Mouse (Mus musculus): ENCODE measurements at regions not wholly inside any gene's neighbourhood (a gene's known extent, or its start where the extent isn't known, plus 50 kb on each side); places are given as distances from the start of the nearest gene placed in this dataset.

GRCm38 (mm10) chr12:77085244-77085643, 123.2 kb upstream of the Max start:
- no peak overlapping the region for H3K9ac ChIP-seq (replicated peaks)
- H3K27ac ChIP-seq (replicated peaks) = no peak overlapping the region
- H3K27me3 ChIP-seq (replicated peaks) = no peaks in the 10 kb centered on the region
- no peak for ATAC-seq (ENCODE audit: low FRiP score)
- no peak overlapping the region for H3K4me2 ChIP-seq
- no peaks in the 10 kb centered on the region for H3K4me1 ChIP-seq
- no peak overlapping the region for H3K4me3 ChIP-seq (replicated peaks)
- WGBS = 91% methylated on average over 7 of the region's 7 CpGs
- no peaks in the 10 kb centered on the region for H3K36me3 ChIP-seq
- no peaks in the 10 kb centered on the region for H3K9me3 ChIP-seq (replicated peaks)

- WGBS = 91% methylated on average over 5 of the region's 5 CpGs
- no peak overlapping the region for H3K4me3 ChIP-seq (replicated peaks)
These were observed 122.7 kb upstream of the Max start for GRCm38 (mm10) chr12:77084744-77085143.

GRCm38 (mm10) chr12:77084343-77084742, 122.3 kb upstream of the Max start:
- no peak for ATAC-seq (ENCODE audit: low FRiP score)
- Histone ChIP-seq H3K9ac (replicated peaks) (no peak overlapping the region), H3K4me3 (replicated peaks) (no peak overlapping the region), H3K9me3 (replicated peaks) (no peaks in the 10 kb centered on the region), H3K27me3 (replicated peaks) (no peaks in the 10 kb centered on the region), H3K36me3 (no peaks in the 10 kb centered on the region), H3K27ac (replicated peaks) (no peak overlapping the region), H3K4me1 (no peaks in the 10 kb centered on the region), H3K4me2 (no peak overlapping the region)
- 64% methylated on average over 1 of the region's 1 CpGs for WGBS

More at GRCm38 (mm10) chr12:77084744-77085143, 122.7 kb upstream of the Max start:
- Histone ChIP-seq H3K4me1 (no peaks in the 10 kb centered on the region), H3K9me3 (replicated peaks) (no peaks in the 10 kb centered on the region), H3K27ac (replicated peaks) (no peak overlapping the region), H3K4me2 (no peak overlapping the region), H3K36me3 (no peaks in the 10 kb centered on the region), H3K27me3 (replicated peaks) (no peaks in the 10 kb centered on the region), H3K9ac (replicated peaks) (no peak overlapping the region)
- ATAC-seq (ENCODE audit: low FRiP score) = no peak

GRCm38 (mm10) chr12:77083760-77084159, 121.8 kb upstream of the Max start:
- Histone ChIP-seq H3K36me3 (no peaks in the 10 kb centered on the region), H3K27me3 (replicated peaks) (no peaks in the 10 kb centered on the region), H3K4me2 (no peak overlapping the region), H3K9me3 (replicated peaks) (no peaks in the 10 kb centered on the region), H3K27ac (replicated peaks) (no peak overlapping the region), H3K4me1 (no peaks in the 10 kb centered on the region), H3K9ac (replicated peaks) (no peak overlapping the region), H3K4me3 (replicated peaks) (no peak overlapping the region)
- 85% methylated on average over 6 of the region's 6 CpGs for WGBS
- ATAC-seq (ENCODE audit: low FRiP score) = no peak

- Histone ChIP-seq H3K9ac (replicated peaks) (no peak overlapping the region), H3K4me1 (no peaks in the 10 kb centered on the region), H3K4me3 (replicated peaks) (no peak overlapping the region), H3K36me3 (no peaks in the 10 kb centered on the region), H3K9me3 (replicated peaks) (no peaks in the 10 kb centered on the region), H3K27me3 (replicated peaks) (no peaks in the 10 kb centered on the region), H3K4me2 (no peak overlapping the region), H3K27ac (replicated peaks) (no peak overlapping the region)
- 100% methylated on average over 2 of the region's 2 CpGs for WGBS
- ATAC-seq (ENCODE audit: low FRiP score) = no peak
These were observed 119.8 kb upstream of the Max start for GRCm38 (mm10) chr12:77081774-77082173.

GRCm38 (mm10) chr12:77079481-77079880, 117.5 kb upstream of the Max start:
- Histone ChIP-seq H3K27me3 (replicated peaks) (no peaks in the 10 kb centered on the region), H3K9ac (replicated peaks) (no peak overlapping the region), H3K36me3 (no peaks in the 10 kb centered on the region), H3K4me3 (replicated peaks) (no peak overlapping the region), H3K27ac (replicated peaks) (no peak overlapping the region), H3K4me2 (no peak overlapping the region), H3K4me1 (no peaks in the 10 kb centered on the region), H3K9me3 (replicated peaks) (no peaks in the 10 kb centered on the region)
- no peak for ATAC-seq (ENCODE audit: low FRiP score)
- 91% methylated on average over 3 of the region's 3 CpGs for WGBS

- Histone ChIP-seq H3K36me3 (no peaks in the 10 kb centered on the region), H3K4me3 (replicated peaks) (no peak overlapping the region), H3K9me3 (replicated peaks) (no peaks in the 10 kb centered on the region), H3K4me1 (no peaks in the 10 kb centered on the region), H3K9ac (replicated peaks) (no peak overlapping the region), H3K27me3 (replicated peaks) (no peaks in the 10 kb centered on the region), H3K4me2 (no peak overlapping the region), H3K27ac (replicated peaks) (no peak overlapping the region)
- ATAC-seq (ENCODE audit: low FRiP score) = no peak
- 91% methylated on average over 5 of the region's 5 CpGs for WGBS
These were observed 114.7 kb upstream of the Max start for GRCm38 (mm10) chr12:77076678-77077077.

- 86% methylated on average over 2 of the region's 2 CpGs for WGBS
- no peak overlapping the region for H3K27ac ChIP-seq (replicated peaks)
- H3K36me3 ChIP-seq = no peaks in the 10 kb centered on the region
- no peaks in the 10 kb centered on the region for H3K27me3 ChIP-seq (replicated peaks)
- H3K4me1 ChIP-seq = no peaks in the 10 kb centered on the region
- H3K4me3 ChIP-seq (replicated peaks) = no peak overlapping the region
- no peak overlapping the region for H3K9ac ChIP-seq (replicated peaks)
- no peak overlapping the region for H3K4me2 ChIP-seq
- no peaks in the 10 kb centered on the region for H3K9me3 ChIP-seq (replicated peaks)
- ATAC-seq (ENCODE audit: low FRiP score) = no peak
These were observed 112.6 kb upstream of the Max start for GRCm38 (mm10) chr12:77074602-77075001.

- H3K4me2 ChIP-seq = no peak overlapping the region
- H3K27ac ChIP-seq (replicated peaks) = no peak overlapping the region
- H3K27me3 ChIP-seq (replicated peaks) = no peaks in the 10 kb centered on the region
- no peaks in the 10 kb centered on the region for H3K36me3 ChIP-seq
- H3K4me1 ChIP-seq = no peaks in the 10 kb centered on the region
- H3K9ac ChIP-seq (replicated peaks) = no peak overlapping the region
- H3K4me3 ChIP-seq (replicated peaks) = no peak overlapping the region
- ATAC-seq (ENCODE audit: low FRiP score) = no peak
- no peaks in the 10 kb centered on the region for H3K9me3 ChIP-seq (replicated peaks)
- WGBS = 68% methylated on average over 1 of the region's 1 CpGs
These were observed 109.7 kb upstream of the Max start for GRCm38 (mm10) chr12:77071700-77072099.

GRCm38 (mm10) chr12:77067938-77068337, 105.9 kb upstream of the Max start:
- Histone ChIP-seq H3K36me3 (no peaks in the 10 kb centered on the region), H3K4me2 (no peak overlapping the region), H3K27me3 (replicated peaks) (no peaks in the 10 kb centered on the region), H3K4me1 (no peaks in the 10 kb centered on the region), H3K4me3 (replicated peaks) (no peak overlapping the region), H3K9ac (replicated peaks) (no peak overlapping the region), H3K9me3 (replicated peaks) (no peaks in the 10 kb centered on the region), H3K27ac (replicated peaks) (no peak overlapping the region)
- ATAC-seq (ENCODE audit: low FRiP score) = no peak
- WGBS = 95% methylated on average over 5 of the region's 5 CpGs

- Histone ChIP-seq H3K4me2 (no peak overlapping the region), H3K4me1 (no peaks in the 10 kb centered on the region), H3K36me3 (no peaks in the 10 kb centered on the region), H3K9ac (replicated peaks) (no peak overlapping the region), H3K27ac (replicated peaks) (no peak overlapping the region), H3K4me3 (replicated peaks) (no peak overlapping the region), H3K27me3 (replicated peaks) (no peaks in the 10 kb centered on the region), H3K9me3 (replicated peaks) (no peaks in the 10 kb centered on the region)
- WGBS = 72% methylated on average over 5 of the region's 5 CpGs
- no peak for ATAC-seq (ENCODE audit: low FRiP score)
These were observed 105.1 kb upstream of the Max start for GRCm38 (mm10) chr12:77067115-77067514.

- 55% methylated on average over 6 of the region's 6 CpGs for WGBS
- no peak for ATAC-seq (ENCODE audit: low FRiP score)
These were observed 103.9 kb upstream of the Max start for GRCm38 (mm10) chr12:77065645-77066512.

More at GRCm38 (mm10) chr12:77065645-77066512, 103.9 kb upstream of the Max start:
- no peaks in the 10 kb centered on the region for H3K9me3 ChIP-seq (replicated peaks)
- no peaks in the 10 kb centered on the region for H3K27me3 ChIP-seq (replicated peaks)
- H3K4me2 ChIP-seq = no peak overlapping the region
- H3K27ac ChIP-seq (replicated peaks) = no peak overlapping the region
- no peak overlapping the region for H3K9ac ChIP-seq (replicated peaks)
- H3K36me3 ChIP-seq = no peaks in the 10 kb centered on the region
- no peak overlapping the region for H3K4me3 ChIP-seq (replicated peaks)
- no peaks in the 10 kb centered on the region for H3K4me1 ChIP-seq

All from neural tube, embryonic 15.5 days (tissue).